Mouse (Mus musculus): ENCODE measurements around the gene Rad51b. TPM values are rescaled to one million over a fixed set of nuclear protein-coding genes. Genes with fewer than 3 reads are reported as not detected.

The Rad51b gene
- polyA plus RNA-seq (2017; shearing (Covaris generic)) = 0.51 TPM

GRCm38 (mm10) chr12:79297121-79297576 is at the start of gene Rad51b:
Rad51b (plus strand) TSS chr12:79297282.

GRCm38 (mm10) chr12:79296126-79296816 is 811 bp upstream of the Rad51b start, which contains the start of gene Zfyve26:
Zfyve26 (minus strand) TSS chr12:79296304.

Other genes starting within 250 kb of the Rad51b start
- 5.9 TPM for gene Pigh, start 207.6 kb upstream of the Rad51b start, polyA plus RNA-seq (2017; shearing (Covaris generic))
- gene Arg2, start 166.5 kb upstream of the Rad51b start, polyA plus RNA-seq (2017; shearing (Covaris generic)) = 0.62 TPM
- 115 TPM for gene Vti1b, start 124.6 kb upstream of the Rad51b start, polyA plus RNA-seq (2017; shearing (Covaris generic))
- gene Rdh11, start 105.0 kb upstream of the Rad51b start, polyA plus RNA-seq (2017; shearing (Covaris generic)) = 20.2 TPM
- gene Rdh12, start 88.4 kb upstream of the Rad51b start, polyA plus RNA-seq (2017; shearing (Covaris generic)) = 7.3 TPM
- gene Zfyve26, start 978 bp upstream of the Rad51b start, polyA plus RNA-seq (2017; shearing (Covaris generic)) = 18.3 TPM

Data from effector memory CD4-positive, alpha-beta T cell, adult 7 months (primary cell).